Mouse (Mus musculus) ES-Bruce4 (cell line): Measurements from ENCODE around the gene Them5.

Experiments used
- CTCF ChIP-seq: IDR thresholded peaks from one replicate; pipeline ENCODE4 v1.8.1; 2011; ENCODE audit warnings: low read depth, low read length
- EP300 ChIP-seq: IDR thresholded peaks from 2 replicates; pipeline ENCODE4 v1.6.1; 2011; ENCODE audit warnings: low read depth, low read length; ENCODE audit not compliant: insufficient read depth
- POLR2A ChIP-seq: IDR thresholded peaks from one replicate; pipeline ENCODE4 v1.8.1; 2011; ENCODE audit warnings: low read length; ENCODE audit not compliant: insufficient read depth

- TF ChIP-seq CTCF (no peak), EP300 (no peak), POLR2A (no peak)
Observed at GRCm38 (mm10) chr3:94369709-94370108, 27.8 kb downstream of the Them5 start.
